Mouse (Mus musculus) liver, embryonic 18 days (tissue): Measurements from ENCODE around the gene Bend3. TPM values are rescaled to one million over a fixed set of nuclear protein-coding genes. Genes with fewer than 3 reads are reported as not detected.

ENCODE experiments used
- polyA plus RNA-seq: library from polyadenylated mRNA; depleted of rRNA; stranded (reverse); fragments of >200 nt; gene quantifications from 2 replicates; pipeline ENCODE4 v1.2.3, GENCODE M21; 2012; rRNA removed

Bend3 gene
- polyA plus RNA-seq = 1.1 and 1.5 TPM in 2 replicates

DNA sequence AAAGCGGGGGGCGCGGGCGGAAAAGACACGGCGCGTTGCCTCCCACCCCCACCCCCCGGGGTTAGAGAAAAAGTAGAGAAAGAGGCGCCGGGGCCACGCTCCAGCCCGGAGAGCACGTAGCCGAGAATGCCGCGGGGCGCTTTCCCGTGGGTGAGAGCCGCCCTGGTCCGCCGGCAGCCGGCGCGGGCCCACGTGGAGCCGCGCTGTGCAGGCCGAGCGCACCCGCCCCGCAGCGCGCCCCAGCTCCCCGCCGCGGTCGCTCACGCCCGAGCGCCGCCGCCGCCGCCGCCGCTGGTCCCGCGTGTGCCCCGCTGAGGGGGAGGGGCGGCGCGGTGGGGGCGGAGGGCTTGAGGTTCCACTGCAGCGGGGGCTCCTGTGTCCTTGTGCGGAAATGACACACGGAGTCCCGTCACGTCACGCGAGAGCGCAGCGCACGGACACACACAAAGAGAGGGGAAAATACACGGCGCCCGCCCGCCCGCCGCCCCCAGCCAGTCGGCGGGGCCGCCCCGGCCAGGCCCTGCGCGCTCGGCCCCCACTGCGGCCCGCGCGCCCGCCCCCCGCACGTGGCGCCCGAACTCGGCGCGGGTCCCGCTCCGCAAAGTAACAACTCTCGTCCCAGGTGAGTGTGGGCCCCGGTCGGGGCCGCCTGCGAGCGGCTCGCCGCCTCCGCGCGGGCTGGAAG lies at the start of gene Bend3:
Bend3 (plus strand) TSS at position 81 of the 685 bp plus-strand sequence.

DNA sequence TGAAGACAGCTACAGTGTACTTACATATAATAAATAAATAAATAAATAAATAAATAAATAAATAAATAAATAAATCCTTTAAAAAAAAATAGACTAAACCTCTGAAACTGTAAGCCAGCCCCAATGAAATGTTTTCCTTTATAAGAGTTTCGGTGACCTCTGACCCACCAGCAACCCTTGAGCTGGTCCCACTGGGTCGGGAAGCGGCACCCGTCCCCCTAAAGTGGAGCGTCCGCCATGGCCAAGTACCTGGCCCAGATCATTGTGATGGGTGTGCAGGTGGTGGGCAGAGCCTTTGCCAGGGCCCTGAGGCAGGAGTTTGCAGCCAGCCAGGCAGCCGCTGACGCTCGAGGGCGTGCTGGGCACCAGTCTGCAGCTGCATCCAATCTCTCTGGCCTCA lies 45.3 kb downstream of the Bend3 start, which contains the start of gene Gm9803:
Gm9803 (plus strand) TSS at position 154 of the 400 bp plus-strand sequence.

DNA sequence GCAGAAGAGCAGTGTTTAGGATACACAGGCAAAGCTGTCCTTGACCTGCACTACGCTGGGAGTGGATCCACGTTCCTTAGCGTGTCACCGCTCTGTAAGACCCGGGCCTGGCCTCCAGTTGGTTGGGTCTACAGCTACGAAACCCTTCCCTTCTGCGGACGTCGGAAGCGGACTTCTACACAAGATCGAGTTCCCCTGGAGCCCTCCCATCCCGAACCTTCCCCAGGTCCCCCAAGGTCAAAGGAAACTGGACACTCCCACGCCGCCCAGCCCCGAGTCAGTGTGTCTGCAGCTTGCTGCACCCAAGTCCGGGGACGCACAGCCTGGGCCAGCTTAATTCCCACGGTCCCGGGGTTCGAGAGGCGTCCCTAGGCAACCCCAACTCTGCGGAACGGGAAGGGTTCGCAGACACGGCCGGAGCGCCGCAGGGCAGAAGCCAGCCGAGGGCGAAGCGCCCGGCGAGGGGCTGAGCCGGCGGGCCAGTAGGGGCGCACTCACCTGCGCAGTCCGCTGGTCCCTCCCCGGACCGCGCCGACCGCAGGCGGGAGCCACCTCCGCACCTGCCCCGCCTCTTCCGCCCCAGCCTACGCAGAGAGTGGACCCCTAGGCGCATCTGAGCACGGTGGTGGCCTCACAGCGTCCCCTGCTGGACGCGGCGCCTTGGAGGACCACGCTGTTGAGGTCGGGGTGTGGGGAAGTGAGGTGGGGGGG lies 62.0 kb downstream of the Bend3 start, which contains the start of gene 1700021F05Rik:
1700021F05Rik (minus strand) TSS at position 553 of the 711 bp plus-strand sequence.

Other genes with a start within 250 kb of the Bend3 start
- gene Gm9803, start 45.3 kb downstream of the Bend3 start, polyA plus RNA-seq = 14.0 and 14.9 TPM in 2 replicates
- 8.9 and 10.0 TPM in 2 replicates for gene 1700021F05Rik, start 62.2 kb downstream of the Bend3 start, polyA plus RNA-seq
- 544 and 668 TPM in 2 replicates for gene Cd24a, start 99.5 kb downstream of the Bend3 start, polyA plus RNA-seq